Mouse (Mus musculus) midbrain, postnatal 0 days (tissue): ENCODE measurements around the gene Fpgs. TPM values are rescaled to one million over a fixed set of nuclear protein-coding genes. Genes with fewer than 3 reads are reported as not detected.
A peak's percentile ranks its signal among the peaks of the same experiment; 100 is the strongest.

Experiments used
- ATAC-seq: fragments of 200-750 bp; cut with Nextera tagmentation; 2 replicates; pipeline ENCODE4 v1.8.0; 2017; ENCODE audit warnings: moderate number of reproducible peaks, mild to moderate bottlenecking, moderate TSS enrichment, moderate library complexity; ENCODE audit not compliant: low FRiP score
- DNase-seq: peaks from one replicate; pipeline ENCODE4 v3.0.0-alpha.2; 2015; ENCODE audit warnings: low spot score
- H3K27ac ChIP-seq: fragments of 300-500 bp; sonication (generic); 2 replicates; pipeline ENCODE4 v1.5.1; 2014; ENCODE audit warnings: low read depth, mild to moderate bottlenecking, low read length, mixed read lengths
- H3K27me3 ChIP-seq: fragments of 300-500 bp; sonication (generic); 2 replicates; pipeline ENCODE4 v1.6.1; 2014; ENCODE audit warnings: low read length, control low read depth, mixed read lengths; ENCODE audit not compliant: insufficient read depth
- H3K36me3 ChIP-seq: fragments of 300-500 bp; sonication (generic); 2 replicates; pipeline ENCODE4 v1.6.1; 2014; ENCODE audit warnings: low read length, control low read depth, mixed read lengths; ENCODE audit not compliant: insufficient read depth
- H3K4me1 ChIP-seq: fragments of 300-500 bp; sonication (generic); 2 replicates; pipeline ENCODE4 v1.6.1; 2014; ENCODE audit warnings: mild to moderate bottlenecking, control low read depth, antibody characterized with exemption, low read length, mixed read lengths; ENCODE audit not compliant: insufficient read depth
- H3K4me2 ChIP-seq: fragments of 300-500 bp; sonication (generic); 2 replicates; pipeline ENCODE4 v1.6.1; 2014; ENCODE audit warnings: low read depth, mild to moderate bottlenecking, low read length, mixed read lengths; ENCODE audit not compliant: poor library complexity, severe bottlenecking
- H3K4me3 ChIP-seq: fragments of 300-500 bp; sonication (generic); 2 replicates; pipeline ENCODE4 v1.5.1; 2014; ENCODE audit warnings: low read depth, mild to moderate bottlenecking, low read length, moderate library complexity
- H3K9ac ChIP-seq: fragments of 300-500 bp; sonication (generic); replicated peaks from 2 replicates; pipeline ENCODE4 v1.6.1; 2014; ENCODE audit warnings: mild to moderate bottlenecking, low read length, moderate library complexity, mixed read lengths; ENCODE audit not compliant: poor library complexity, severe bottlenecking
- H3K9me3 ChIP-seq: fragments of 300-500 bp; sonication (generic); 2 replicates; pipeline ENCODE4 v1.6.1; 2016; ENCODE audit warnings: low read length, control low read depth
- CTCF ChIP-seq: IDR thresholded peaks from 2 replicates; pipeline ENCODE4 v1.5.1; 2016; ENCODE audit warnings: antibody characterized with exemption, mild to moderate bottlenecking
- WGBS: fragments of 180-500 bp; shearing (Covaris S2); extraction: QIAGEN DNeasy Blood & Tissue Kit; methylation state at CpG from one replicate; pipeline ENCODE4 v1.1.7; 2014; 5-methylcytosine and 5-hydroxymethylcytosine counted together
- polyA plus RNA-seq: library from polyadenylated mRNA; unstranded; fragments of >200 nt; fragmentation: Nextera tagmentation; extraction: Ambion mirVana; gene quantifications from 2 replicates; pipeline ENCODE4 v1.2.1, GENCODE M21; 2015
- total RNA-seq: library from RNA; depleted of rRNA; stranded (reverse); fragments of >200 nt; gene quantifications from 2 replicates; pipeline ENCODE4 v1.2.3, GENCODE M21; 2014

Fpgs gene
- total and polyA plus RNA-seq, 2 experiments from 2014 or later, result 25.1 to 25.9 TPM

- DNase-seq, result peak; percentile 92
- H3K9ac ChIP-seq, result peak within 1 kb of the TSS; percentile 86
- peak within 1 kb of the TSS; percentile 90 for H3K4me3 ChIP-seq
- H3K4me1 ChIP-seq, result peaks cover 8% of the 10 kb centered on the region; the same call in 1 of the 2 replicates
- peak within 1 kb of the TSS; percentile 97 for H3K4me2 ChIP-seq
- H3K27me3 ChIP-seq, result no peaks in the 10 kb centered on the region
- no peaks in the 10 kb centered on the region for H3K9me3 ChIP-seq
- peaks cover 22% of the 10 kb centered on the region for H3K36me3 ChIP-seq
- peak within 1 kb of the TSS; percentile 92 for H3K27ac ChIP-seq
- WGBS, result under 1% methylated on average over 37 of the region's 79 CpGs
- peak; percentile 91 for ATAC-seq
- peak; percentile 99 for TF ChIP-seq CTCF
These were observed 9.2 kb upstream of the Fpgs start, which contains the start of gene Cdk9 for GRCm38 (mm10) chr2:32712934-32713817. Gene Cdk9 (minus strand): TSS chr2:32713076.

- Histone ChIP-seq H3K9ac (peak overlapping the region; percentile 86), H3K4me1 (peaks cover 8% of the 10 kb centered on the region; the same call in 1 of the 2 replicates), H3K9me3 (no peaks in the 10 kb centered on the region), H3K27me3 (no peaks in the 10 kb centered on the region), H3K4me3 (peak overlapping the region; percentile 90), H3K27ac (peak overlapping the region; percentile 92), H3K4me2 (peak overlapping the region; percentile 97), H3K36me3 (peaks cover 26% of the 10 kb centered on the region)
- WGBS, result under 1% methylated on average over 27 of the region's 44 CpGs
- DNase-seq (peak; percentile 93), ATAC-seq (peak; percentile 91)
- TF ChIP-seq CTCF, result no peak
These were observed 8.6 kb upstream of the Fpgs start for GRCm38 (mm10) chr2:32712586-32712933.

DNA sequence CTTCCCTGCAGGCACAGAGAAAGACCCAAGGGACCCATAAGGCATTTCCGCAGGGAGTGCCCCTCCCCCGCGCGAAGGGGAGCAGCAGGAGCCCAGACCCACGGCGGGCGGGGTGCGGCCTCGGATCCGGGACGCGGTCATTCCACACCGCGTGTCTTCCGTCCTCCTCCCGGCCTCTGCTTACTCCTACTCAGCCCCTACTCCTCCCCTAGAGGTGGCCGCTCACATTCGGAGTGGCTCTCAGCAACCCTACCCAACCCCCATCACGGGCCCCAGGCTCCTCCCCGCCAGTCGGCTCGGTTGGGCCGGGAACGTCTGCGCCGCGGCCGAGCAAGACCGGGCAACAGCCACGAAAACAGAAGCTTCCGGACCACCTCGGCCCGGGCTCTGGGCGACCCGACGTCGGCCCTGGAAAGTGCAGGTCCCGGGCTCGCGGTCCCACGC, 8.2 kb upstream of the Fpgs start:
- peak overlapping the region; percentile 86 for H3K9ac ChIP-seq
- H3K9me3 ChIP-seq, result no peaks in the 10 kb centered on the region
- H3K36me3 ChIP-seq, result peaks cover 27% of the 10 kb centered on the region
- DNase-seq (peak; percentile 27), ATAC-seq (peak; percentile 34)
- TF ChIP-seq CTCF, result no peak
- under 1% methylated on average over 41 of the region's 41 CpGs for WGBS
- peaks cover 8% of the 10 kb centered on the region; the same call in 1 of the 2 replicates for H3K4me1 ChIP-seq
- no peaks in the 10 kb centered on the region for H3K27me3 ChIP-seq
- H3K4me2 ChIP-seq, result peak overlapping the region; percentile 97
- H3K4me3 ChIP-seq, result peak overlapping the region; percentile 90
- H3K27ac ChIP-seq, result peak overlapping the region; percentile 92; the same call in 1 of the 2 replicates

GRCm38 (mm10) chr2:32711301-32712056, 7.5 kb upstream of the Fpgs start:
- H3K9me3 ChIP-seq, result no peaks in the 10 kb centered on the region
- no peaks in the 10 kb centered on the region for H3K27me3 ChIP-seq
- H3K9ac ChIP-seq, result peak overlapping the region; percentile 86; the same call in 1 of the 2 replicates
- peaks cover 8% of the 10 kb centered on the region; the same call in 1 of the 2 replicates for H3K4me1 ChIP-seq
- WGBS, result 30% methylated on average over 9 of the region's 9 CpGs
- peak; percentile 27; the same call in 1 of the 2 replicates for TF ChIP-seq CTCF
- peak overlapping the region; percentile 97 for H3K4me2 ChIP-seq
- DNase-seq, result no peak
- no peak for ATAC-seq
- H3K27ac ChIP-seq, result 0 out of 2 replicates have a peak overlapping the region, but pooled peaks have one; percentile 92
- H3K36me3 ChIP-seq, result peaks cover 33% of the 10 kb centered on the region
- peak overlapping the region; percentile 90 for H3K4me3 ChIP-seq

- TF ChIP-seq CTCF, result no peak
- DNase-seq (no peak), ATAC-seq (no peak)
- H3K27me3 ChIP-seq, result no peaks in the 10 kb centered on the region
- 83% methylated on average over 5 of the region's 5 CpGs for WGBS
- H3K27ac ChIP-seq, result no peak overlapping the region
- no peaks in the 10 kb centered on the region for H3K9me3 ChIP-seq
- peaks cover 8% of the 10 kb centered on the region; the same call in 1 of the 2 replicates for H3K4me1 ChIP-seq
- no peak overlapping the region for H3K4me2 ChIP-seq
- H3K9ac ChIP-seq, result no peak overlapping the region
- peaks cover 41% of the 10 kb centered on the region for H3K36me3 ChIP-seq
- no peak overlapping the region for H3K4me3 ChIP-seq
These were observed 6.5 kb upstream of the Fpgs start for GRCm38 (mm10) chr2:32710425-32710824.
